Mouse (Mus musculus) adrenal gland, postnatal 36 days (tissue): ENCODE data around the gene Tex11. TPM values are rescaled to one million over a fixed set of nuclear protein-coding genes. Genes with fewer than 3 reads are reported as not detected.

Source experiments
- total RNA-seq, 2 experiments: library from RNA; stranded (reverse); gene quantifications; 2 replicates each; pipeline ENCODE4 v1.2.3; 2021

The Tex11 gene
- total RNA-seq, 2 experiments from 2014 or later = 0.13 TPM; not detected in 1

Other genes with a start within 250 kb of the Tex11 start
- gene Slc7a3, start 26.4 kb upstream of the Tex11 start, total RNA-seq = under 1 TPM; 0.40 to 0.79 TPM
- gene Snx12, start 162.9 kb upstream of the Tex11 start, total RNA-seq = 10 to 100 TPM; 49.9 to 52.0 TPM
- gene Foxo4, start 194.9 kb upstream of the Tex11 start, total RNA-seq = 10 to 100 TPM; 28.1 to 35.2 TPM
- gene Gm614, start 204.3 kb upstream of the Tex11 start, total RNA-seq = not detected
- gene Il2rg, start 208.6 kb upstream of the Tex11 start, total RNA-seq = 10 to 100 TPM in 1 of 2 experiments, 1 to 10 TPM in 1; 5.7 to 10.2 TPM
- not detected for gene Gm20489, start 209.4 kb upstream of the Tex11 start, total RNA-seq
- gene Med12, start 214.4 kb upstream of the Tex11 start, total RNA-seq = 10 to 100 TPM; 32.2 to 35.1 TPM
- 10 to 100 TPM; 18.5 to 28.4 TPM for gene Nlgn3, start 239.5 kb upstream of the Tex11 start, total RNA-seq